Mouse (Mus musculus): Measurements from ENCODE around the gene Git1.
"Not testable (repeated sequence)": the region's sequence is repeated elsewhere in the genome, so short reads cannot be mapped to it uniquely, and the experiment has no call there.

Git1 gene

GRCm38 (mm10) chr11:77525804-77526486, 32.6 kb downstream of the Git1 start:
- DNase-seq, result no peak

GRCm38 (mm10) chr11:77528420-77528819, 35.1 kb downstream of the Git1 start:
- DNase-seq, result not testable (repeated sequence)

GRCm38 (mm10) chr11:77529644-77530043, 36.3 kb downstream of the Git1 start:
- DNase-seq, result no peak

DNA sequence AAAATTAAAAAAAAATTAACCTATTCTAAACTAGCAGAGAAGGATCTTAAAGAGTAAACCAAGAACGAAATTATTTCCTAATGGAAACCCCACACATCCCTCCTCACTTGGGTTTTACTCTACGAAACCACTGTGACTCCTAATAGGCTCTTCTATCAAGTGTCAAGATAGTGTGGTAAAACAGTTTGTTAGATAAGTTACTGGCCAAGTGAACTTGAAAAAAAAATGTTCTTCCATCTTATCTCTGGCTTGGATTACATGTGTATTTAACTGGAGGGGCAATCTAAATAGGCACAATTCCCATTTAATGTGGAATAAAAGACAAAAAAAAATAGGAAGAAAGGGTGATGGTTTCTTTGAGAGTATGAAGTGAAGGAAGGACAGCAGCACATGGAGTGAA, 37.5 kb downstream of the Git1 start:
- no peak for DNase-seq

- no peak for DNase-seq
Observed at GRCm38 (mm10) chr11:77532202-77532846, 39.0 kb downstream of the Git1 start.

- no peak for DNase-seq
Observed at GRCm38 (mm10) chr11:77545261-77545660, 51.9 kb downstream of the Git1 start.

All from layer of hippocampus, adult 9-11 months (tissue).